Mouse (Mus musculus) lung, adult 2 months (tissue): ENCODE results near the gene Gm45623. TPM values are rescaled to one million over a fixed set of nuclear protein-coding genes. Genes with fewer than 3 reads are reported as not detected.

Source experiments
- DNase-seq: peaks from one replicate; pipeline ENCODE4 v3.0.0; 2022
- H3K4me1 ChIP-seq: fragments of 200-500 bp; 2 replicates; pipeline ENCODE4 v1.6.1; 2011; ENCODE audit warnings: low read length; ENCODE audit not compliant: control insufficient read depth, insufficient read depth
- H3K4me3 ChIP-seq: fragments of 200-500 bp; replicated peaks from 2 replicates; pipeline ENCODE3; 2011; ENCODE audit warnings: low read depth, mild to moderate bottlenecking, control low read depth, low read length; ENCODE audit errors: extremely low read depth
- CTCF ChIP-seq: fragments of 200-500 bp; IDR thresholded peaks from 2 replicates; pipeline ENCODE4 v1.5.1; 2011; ENCODE audit warnings: mild to moderate bottlenecking, low read length, control low read depth; ENCODE audit not compliant: insufficient read depth
- POLR2A ChIP-seq: fragments of 200-500 bp; IDR thresholded peaks from 2 replicates; pipeline ENCODE4 v1.6.1; 2011; ENCODE audit warnings: low read depth, mild to moderate bottlenecking, control low read depth, low read length, borderline replicate concordance; ENCODE audit errors: extremely low read depth
- WGBS: fragments of 180-500 bp; shearing (Covaris S2); methylation state at CpG from one replicate; pipeline ENCODE4 v1.1.7; 2018; 5-methylcytosine and 5-hydroxymethylcytosine counted together
- polyA plus RNA-seq: library from polyadenylated mRNA; depleted of rRNA; stranded (reverse); fragments of >200 nt; gene quantifications from 2 replicates; pipeline ENCODE4 v1.2.3, GENCODE M21; 2012

The Gm45623 gene
- polyA plus RNA-seq, 1 experiment = 0.07 TPM

DNA sequence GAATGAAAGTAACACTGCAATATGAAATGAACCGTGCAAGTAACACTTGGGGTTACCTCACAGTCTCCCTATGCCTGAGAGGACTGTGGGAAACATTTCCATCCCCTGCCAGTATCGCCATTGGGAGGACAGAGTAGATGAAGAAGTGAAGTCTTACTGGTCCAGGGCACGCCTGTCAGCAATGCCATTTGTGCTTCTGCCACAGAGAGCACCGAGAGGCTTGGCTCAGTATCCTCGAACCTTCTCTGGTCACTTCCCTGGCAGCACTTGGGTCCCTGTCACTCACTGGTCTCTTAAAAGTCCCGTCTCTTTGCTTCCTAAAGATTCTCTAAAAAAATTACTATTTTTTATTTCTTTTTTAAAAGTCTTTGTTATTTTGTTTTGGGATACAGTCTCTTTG lies 13.1 kb downstream of the Gm45623 start:
- DNase-seq = no peak
- 83% methylated on average over 6 of the region's 6 CpGs for WGBS
- H3K4me3 ChIP-seq = no peak overlapping the region

DNA sequence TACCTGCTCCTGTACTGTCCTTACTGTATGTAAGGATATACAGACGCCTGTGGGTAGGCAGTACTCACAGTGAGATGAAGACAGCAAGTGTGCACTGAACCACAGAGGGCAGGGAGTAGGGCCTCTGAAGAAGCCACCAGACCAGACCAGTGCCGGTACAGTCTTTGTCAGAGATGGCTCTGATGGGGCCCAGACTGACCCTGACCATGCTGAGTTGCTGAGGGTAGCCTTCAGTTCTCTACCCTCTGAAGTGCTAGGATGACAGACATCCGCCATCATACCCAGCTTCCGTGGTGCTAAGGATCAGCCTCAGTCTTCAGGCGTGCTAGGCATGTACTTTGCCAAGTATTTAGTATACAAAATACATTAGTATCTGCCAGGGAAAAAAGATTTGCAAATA lies 14.1 kb downstream of the Gm45623 start:
- no peaks in the 10 kb centered on the region for H3K4me1 ChIP-seq
- no peak overlapping the region for H3K4me3 ChIP-seq
- no peak for DNase-seq
- TF ChIP-seq CTCF (no peak), POLR2A (no peak)
- 89% methylated on average over 5 of the region's 5 CpGs for WGBS

More for the DNA sequence above, 13.1 kb downstream of the Gm45623 start:
- H3K4me1 ChIP-seq = no peaks in the 10 kb centered on the region
- TF ChIP-seq CTCF (no peak), POLR2A (no peak)

DNA sequence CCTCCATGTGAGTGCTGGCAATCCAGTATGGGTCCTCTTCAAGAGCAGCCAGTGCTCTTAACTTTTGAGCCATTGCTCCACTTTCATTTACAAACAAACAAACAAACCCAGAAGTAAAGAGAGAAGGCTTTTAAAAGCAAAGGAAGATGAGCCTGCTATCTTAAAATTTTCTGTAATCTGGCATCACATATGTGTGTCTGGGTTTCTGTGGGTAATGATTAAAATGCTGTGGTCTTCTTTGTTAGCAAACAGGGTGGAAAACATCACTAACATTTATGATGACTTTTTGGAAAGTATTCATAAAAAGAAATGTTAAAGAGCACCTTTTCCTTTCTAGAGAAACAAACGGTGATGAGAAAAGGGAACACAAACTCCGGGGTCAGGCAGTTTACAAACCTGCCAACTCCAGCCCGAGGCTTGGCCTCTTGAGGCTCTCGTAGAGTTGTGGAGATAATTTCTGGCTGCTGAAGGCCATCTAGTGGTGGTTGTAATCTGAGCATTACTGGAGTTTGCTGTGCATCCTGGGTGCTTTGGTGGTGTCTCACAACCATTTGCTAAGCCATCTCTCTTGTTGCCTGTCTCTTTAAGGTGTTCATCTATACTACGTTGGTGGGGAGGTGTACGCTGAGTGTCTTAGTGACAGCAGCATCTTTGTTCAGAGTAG lies 18.3 kb downstream of the Gm45623 start:
- H3K4me1 ChIP-seq = no peaks in the 10 kb centered on the region
- H3K4me3 ChIP-seq = no peak overlapping the region
- no peak for DNase-seq
- peak; percentile 40 for TF ChIP-seq CTCF
- no peak for TF ChIP-seq POLR2A
- 36% methylated on average over 6 of the region's 6 CpGs for WGBS

DNA sequence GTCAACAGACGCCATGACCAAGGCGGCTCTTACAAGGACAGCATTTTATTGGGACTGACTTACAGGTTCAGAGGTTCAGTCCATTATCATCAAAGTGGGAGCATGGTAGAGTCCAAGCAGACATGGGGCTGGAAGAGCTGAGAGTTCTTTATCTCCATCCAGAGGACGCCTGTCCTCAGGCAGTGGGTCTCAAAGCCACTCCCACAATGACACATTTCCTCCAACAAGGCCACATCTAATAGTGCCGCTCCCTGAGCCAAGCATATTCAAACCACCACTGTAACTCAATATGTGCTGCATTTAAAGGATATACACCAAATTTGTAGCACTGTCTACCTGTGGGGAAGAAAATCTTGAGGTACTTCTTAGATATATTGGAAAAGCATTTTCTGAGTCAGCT lies 19.0 kb downstream of the Gm45623 start:
- no peak overlapping the region for H3K4me3 ChIP-seq
- DNase-seq = no peak
- no peaks in the 10 kb centered on the region for H3K4me1 ChIP-seq
- no peak for TF ChIP-seq CTCF
- no peak for TF ChIP-seq POLR2A
- WGBS = 69% methylated on average over 4 of the region's 4 CpGs

DNA sequence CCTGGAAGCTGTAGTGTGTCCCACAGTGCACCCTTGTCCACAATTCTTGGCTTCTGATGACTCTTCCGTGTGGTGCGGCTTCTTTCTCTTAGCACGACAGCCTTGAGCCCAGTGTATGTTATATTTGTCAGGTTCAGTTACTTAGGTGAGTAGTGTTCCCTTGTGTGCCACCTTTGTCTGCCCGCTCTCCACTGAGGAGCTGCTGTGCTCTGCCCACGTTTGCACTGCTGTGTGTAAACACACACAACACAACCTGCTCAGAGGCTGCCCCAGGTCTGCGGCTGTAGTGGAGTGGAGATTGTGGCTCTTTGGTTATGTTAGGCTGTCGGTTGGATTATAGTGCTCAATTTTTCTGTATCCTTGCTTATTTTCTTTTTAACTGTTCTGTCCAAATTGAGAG lies 24.6 kb downstream of the Gm45623 start:
- no peak for DNase-seq
- 87% methylated on average over 7 of the region's 7 CpGs for WGBS

DNA sequence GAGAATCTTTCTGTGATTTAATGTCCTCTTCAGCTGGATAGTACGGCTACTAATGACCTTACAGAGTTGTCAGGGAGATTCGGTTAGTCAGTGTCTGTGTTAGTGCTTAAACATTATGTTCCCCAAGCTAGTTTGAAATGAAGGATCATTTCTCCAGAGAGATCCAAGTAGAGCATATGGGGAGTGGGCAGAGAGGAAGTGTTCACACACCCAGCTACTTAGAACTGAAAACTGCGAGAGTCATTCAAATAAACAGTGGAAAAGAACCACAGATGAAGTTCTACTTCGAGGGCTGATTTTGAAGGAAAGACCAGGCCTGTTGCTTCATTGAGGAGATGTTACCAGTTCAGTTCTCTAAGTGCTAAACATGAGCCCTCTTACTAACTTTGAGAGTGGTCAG lies 27.1 kb downstream of the Gm45623 start:
- 66% methylated on average over 4 of the region's 4 CpGs for WGBS

More for the DNA sequence above, 24.6 kb downstream of the Gm45623 start:
- no peaks in the 10 kb centered on the region for H3K4me1 ChIP-seq
- TF ChIP-seq CTCF = no peak
- no peak for TF ChIP-seq POLR2A
- H3K4me3 ChIP-seq = no peak overlapping the region

DNA sequence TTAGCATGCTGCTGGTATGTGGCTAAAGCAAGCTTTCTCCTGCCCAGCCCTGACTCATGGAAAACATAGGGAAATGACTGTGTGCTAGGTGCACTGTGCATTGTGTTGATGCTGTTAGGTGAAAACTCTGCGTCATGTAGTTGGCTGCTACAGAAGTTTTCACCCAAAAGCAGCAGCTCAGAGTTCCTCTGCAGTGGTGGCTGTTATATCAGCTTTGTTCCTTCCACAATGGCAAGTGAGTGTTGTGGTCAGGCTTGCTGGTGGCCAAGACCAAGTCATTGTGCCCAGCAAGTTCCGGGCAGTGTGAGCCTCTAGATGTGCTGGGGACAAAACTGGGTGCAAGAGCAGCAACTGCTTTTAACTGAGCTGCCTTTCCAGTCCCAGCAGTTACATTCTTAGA lies 41.4 kb downstream of the Gm45623 start:
- WGBS = 89% methylated on average over 2 of the region's 2 CpGs
- Histone ChIP-seq H3K4me3 (no peak overlapping the region), H3K4me1 (peaks cover 9% of the 10 kb centered on the region)
- DNase-seq = no peak
- no peak for TF ChIP-seq POLR2A
- no peak for TF ChIP-seq CTCF

More for the DNA sequence above, 27.1 kb downstream of the Gm45623 start:
- Histone ChIP-seq H3K4me1 (no peaks in the 10 kb centered on the region), H3K4me3 (no peak overlapping the region)
- DNase-seq = no peak
- TF ChIP-seq POLR2A (no peak), CTCF (no peak)

DNA sequence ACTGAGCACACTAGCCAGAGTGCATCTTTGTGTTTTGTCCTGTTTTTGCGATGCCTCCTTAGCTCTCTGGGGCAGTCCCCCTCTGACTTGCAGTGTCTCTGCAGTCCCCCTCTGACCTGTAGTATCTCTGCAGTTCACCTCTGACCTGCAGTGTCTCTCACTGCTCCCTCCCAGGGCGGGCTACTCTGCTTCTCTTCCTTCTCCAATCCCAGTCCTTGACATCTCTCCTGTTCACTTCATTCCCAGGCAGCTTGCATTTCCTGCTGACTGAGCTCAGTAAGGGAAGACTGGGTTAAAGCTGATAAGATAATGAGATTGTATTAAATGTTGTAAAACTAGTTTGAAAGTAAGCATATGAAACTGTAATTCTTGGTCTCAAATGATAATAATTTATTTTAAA lies 43.0 kb downstream of the Gm45623 start:
- Histone ChIP-seq H3K4me3 (no peak overlapping the region), H3K4me1 (peaks cover 9% of the 10 kb centered on the region)
- 32% methylated on average over 2 of the region's 2 CpGs for WGBS
- TF ChIP-seq POLR2A (no peak), CTCF (no peak)
- DNase-seq = no peak

DNA sequence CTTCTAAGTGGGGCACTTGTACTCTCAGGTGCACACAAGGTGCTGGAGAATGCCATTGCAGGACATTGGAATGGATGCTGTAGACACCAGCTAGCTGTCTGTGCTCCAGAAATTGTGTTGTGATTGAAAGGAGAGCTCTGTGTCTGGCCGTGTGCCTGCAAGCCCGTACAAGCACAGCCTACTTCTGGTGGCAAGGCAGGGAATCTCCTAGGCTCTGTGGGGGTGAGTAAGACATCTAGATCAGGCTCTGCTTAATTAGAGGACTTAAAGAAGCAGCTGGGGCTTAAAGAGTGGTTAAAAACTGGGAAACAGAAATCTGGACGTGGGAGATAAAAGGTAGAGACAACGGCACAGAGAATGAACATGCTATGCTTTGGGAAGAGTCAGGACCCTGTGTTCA lies 46.0 kb downstream of the Gm45623 start:
- Histone ChIP-seq H3K4me3 (no peak overlapping the region), H3K4me1 (peaks cover 17% of the 10 kb centered on the region)
- DNase-seq = no peak
- no peak for TF ChIP-seq CTCF
- TF ChIP-seq POLR2A = no peak
- 49% methylated on average over 4 of the region's 4 CpGs for WGBS

DNA sequence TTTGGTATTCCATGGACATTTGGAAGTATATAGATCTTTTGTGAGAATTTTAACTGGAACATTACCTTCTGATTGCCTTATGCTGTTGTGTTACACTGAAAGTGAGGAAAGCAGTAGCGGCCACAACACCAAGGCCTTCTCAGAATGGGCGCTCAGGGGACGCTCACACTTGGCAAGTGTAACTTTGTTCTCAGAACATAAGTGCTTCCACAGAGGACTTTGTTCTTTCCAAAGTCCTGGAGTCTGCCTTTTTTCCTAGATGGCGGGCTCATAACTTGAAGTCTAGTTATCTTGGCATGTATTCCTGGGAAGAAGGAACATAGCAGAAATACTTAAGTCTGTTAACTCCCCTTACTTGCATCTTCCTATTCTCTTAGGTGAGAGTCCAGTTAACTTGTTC lies 46.5 kb downstream of the Gm45623 start:
- 73% methylated on average over 4 of the region's 4 CpGs for WGBS
- TF ChIP-seq POLR2A (no peak), CTCF (no peak)

DNA sequence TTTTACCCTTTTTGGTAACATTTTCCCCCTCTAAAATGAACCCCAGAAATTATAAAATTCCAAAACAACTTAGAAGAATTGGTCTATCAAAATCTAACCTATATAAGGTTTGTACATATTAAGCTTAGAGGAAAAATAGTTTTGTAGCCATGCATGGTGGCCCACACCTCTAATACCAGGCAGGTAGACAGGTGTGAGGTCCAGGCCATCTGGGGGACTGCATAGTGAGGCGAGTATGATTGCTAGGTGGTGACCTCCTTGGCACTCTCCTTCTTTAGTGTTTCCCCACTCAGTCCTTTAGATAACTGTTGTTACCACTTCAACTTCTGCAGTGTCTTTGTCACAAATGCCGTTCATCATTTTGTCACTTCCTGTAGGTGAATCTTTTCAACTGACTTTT lies 49.0 kb downstream of the Gm45623 start:
- TF ChIP-seq POLR2A (no peak), CTCF (no peak)
- 50% methylated on average over 2 of the region's 2 CpGs for WGBS
- Histone ChIP-seq H3K4me3 (no peak overlapping the region), H3K4me1 (peaks cover 13% of the 10 kb centered on the region)
- no peak for DNase-seq

More for the DNA sequence above, 46.5 kb downstream of the Gm45623 start:
- H3K4me3 ChIP-seq = no peak overlapping the region
- H3K4me1 ChIP-seq = peaks cover 17% of the 10 kb centered on the region
- DNase-seq = no peak

DNA sequence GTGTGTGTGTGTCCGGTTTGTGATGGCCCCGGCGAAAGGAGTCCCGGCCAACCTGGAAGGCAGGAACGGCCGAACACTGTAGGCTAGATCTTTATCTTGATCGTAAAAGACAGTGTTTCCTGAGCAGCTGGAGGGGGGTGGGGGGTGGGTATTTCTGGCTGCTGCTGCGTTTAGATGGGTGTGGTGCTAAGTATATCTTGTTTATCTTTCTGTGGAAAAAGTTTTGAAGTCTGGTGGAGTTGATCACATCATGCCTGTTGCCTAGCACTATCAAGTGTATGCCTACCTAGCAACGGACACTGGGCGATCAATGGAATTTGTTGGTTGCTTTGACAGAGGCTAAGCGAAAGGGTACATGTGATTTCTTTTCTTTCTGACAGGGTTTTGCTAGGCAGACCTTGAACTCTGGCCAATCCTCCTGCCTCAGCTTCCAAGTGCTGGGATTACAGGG lies 49.7 kb downstream of the Gm45623 start:
- peak; percentile 23 for DNase-seq
- 2% methylated on average over 11 of the region's 11 CpGs for WGBS
- Histone ChIP-seq H3K4me3 (peak overlapping the region; percentile 87), H3K4me1 (peaks cover 11% of the 10 kb centered on the region)
- TF ChIP-seq POLR2A (no peak), CTCF (no peak)
